Mouse (Mus musculus) stomach, postnatal 0 days (tissue): ENCODE results near the gene Crygs.

ENCODE experiments used
- CTCF ChIP-seq: IDR thresholded peaks from 2 replicates; pipeline ENCODE4 v1.5.1; 2016; ENCODE audit warnings: antibody characterized with exemption, low read depth, mild to moderate bottlenecking, moderate library complexity
- EP300 ChIP-seq: optimal IDR thresholded peaks from 2 replicates; pipeline ENCODE3; 2016; ENCODE audit warnings: antibody characterized with exemption

- TF ChIP-seq EP300 (no peak), CTCF (peak; percentile 83)
These were observed 3.8 kb downstream of the Crygs start for GRCm38 (mm10) chr16:22807468-22808070.
